Mouse (Mus musculus): ENCODE data around the gene Ccdc190.

- TF ChIP-seq POLR2A (IDR thresholded peaks at IDR 0.05; ENCODE audit: insufficient read depth, low read depth, low read length) (no peak), CTCF (IDR thresholded peaks at IDR 0.05; ENCODE audit: insufficient read depth, low read depth, low read length) (no peak)
Observed at GRCm38 (mm10) chr1:169909659-169910058, 18.8 kb upstream of the Ccdc190 start.

Data from olfactory bulb, adult 2 months (tissue).